Mouse (Mus musculus): ENCODE results near the gene Gm21149.
"Not testable (repeated sequence)": the region's sequence is repeated elsewhere in the genome, so short reads cannot be mapped to it uniquely, and the experiment has no call there.

GRCm38 (mm10) chr5:15507757-15508459, 31.6 kb upstream of the Gm21149 start:
- not testable (repeated sequence) for TF ChIP-seq POLR2A (IDR thresholded peaks at IDR 0.05; ENCODE audit: control insufficient read depth, low read depth, low read length); CTCF (IDR thresholded peaks at IDR 0.05; ENCODE audit: control insufficient read depth, insufficient read depth, insufficient replicate concordance, low read depth, low read length)

Measured in testis, adult 2 months (tissue).